Mouse (Mus musculus) ES-E14 (cell line): ENCODE measurements around the gene Map4k1.
A peak's percentile ranks its signal among the peaks of the same experiment; 100 is the strongest.

ENCODE experiments used
- ZC3H11A ChIP-seq: IDR thresholded peaks from 2 replicates; pipeline ENCODE4 v1.6.1; 2012; ENCODE audit warnings: low read depth, mild to moderate bottlenecking, inconsistent platforms, low read length, borderline replicate concordance
- ZNF384 ChIP-seq: IDR thresholded peaks from 2 replicates; pipeline ENCODE4 v1.6.1; 2012; ENCODE audit warnings: low read depth, low read length, inconsistent platforms

DNA sequence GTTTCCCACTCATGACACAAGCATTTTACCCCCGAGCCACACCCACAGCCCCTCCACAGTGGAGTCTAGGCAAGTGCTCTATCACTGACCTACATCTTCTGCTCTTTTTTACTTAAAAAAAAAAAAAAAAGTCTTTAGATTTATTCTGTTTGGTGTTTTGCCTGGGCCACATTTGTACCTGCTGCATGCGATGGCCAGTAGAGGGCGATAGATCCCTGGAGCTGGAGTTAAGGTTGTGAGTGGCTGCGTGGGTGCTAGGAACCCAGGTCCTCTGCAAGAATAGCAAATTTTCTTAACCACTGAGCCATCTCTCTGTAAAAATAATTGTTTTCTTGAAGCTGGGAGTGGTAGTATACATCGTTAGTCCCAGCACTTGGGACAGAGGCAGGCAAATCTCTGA, 9.8 kb downstream of the Map4k1 start:
- TF ChIP-seq ZNF384: peak; percentile 73; the same call in 1 of the 2 replicates
- 0 out of 2 replicates have a peak, but pooled peaks have one; percentile 30 for TF ChIP-seq ZC3H11A
